Mouse (Mus musculus): ENCODE data around the gene Zfp600.
"Not testable (repeated sequence)": the region's sequence is repeated elsewhere in the genome, so short reads cannot be mapped to it uniquely, and the experiment has no call there.

The Zfp600 gene

DNA sequence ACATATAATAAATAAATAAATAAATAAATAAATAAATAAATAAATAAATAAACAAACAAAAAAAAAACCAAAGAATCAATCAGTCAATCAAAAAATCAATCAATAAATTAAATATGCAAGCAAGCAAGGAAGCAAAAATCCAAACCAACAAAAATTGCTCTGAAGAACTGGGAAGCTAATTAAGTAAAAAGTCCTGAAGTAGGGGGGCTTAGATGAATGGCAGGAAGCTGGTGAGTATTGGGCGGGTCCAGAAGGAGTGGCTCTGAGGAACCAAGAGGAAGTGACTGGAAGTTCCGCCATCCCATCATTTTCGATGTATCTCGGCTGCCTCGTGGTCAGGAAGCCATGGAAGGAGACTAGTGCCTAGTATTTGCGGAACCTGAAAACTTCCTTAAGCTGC lies at the start of gene Zfp600:
Zfp600 (plus strand) TSS at position 301 of the 400 bp plus-strand sequence.
- not testable (repeated sequence) for H3K4me1 ChIP-seq (replicated peaks; ENCODE audit: low read depth, low read length); H3K9me3 ChIP-seq (ENCODE audit: low read length); H3K27me3 ChIP-seq (ENCODE audit: insufficient read depth, low read length); H3K36me3 ChIP-seq (ENCODE audit: insufficient read depth, low read length)
- H3K4me3 ChIP-seq (replicated peaks; ENCODE audit: low read length), result peak within 1 kb of the TSS; percentile 49; the same call in 1 of the 2 replicates

DNA sequence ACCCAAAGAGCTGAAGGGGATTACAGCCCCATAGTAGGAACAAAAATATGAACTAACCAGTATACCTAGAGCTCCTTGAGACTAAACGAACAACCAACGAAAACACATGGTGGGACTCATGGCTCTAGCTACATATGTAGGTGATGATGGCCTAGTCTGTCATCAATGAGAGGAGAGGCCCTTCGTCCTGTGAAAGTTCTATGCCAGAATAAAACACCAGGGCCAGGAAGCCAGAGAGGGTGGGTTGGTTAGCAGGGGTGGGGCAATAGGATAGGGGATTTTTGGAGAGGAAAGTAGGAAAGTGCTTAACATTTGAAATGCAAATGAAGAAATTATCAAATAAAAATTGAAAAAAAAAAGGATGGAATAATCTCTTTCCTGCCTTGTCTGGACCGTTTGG lies 6.3 kb downstream of the Zfp600 start:
- not testable (repeated sequence) for H3K4me1 ChIP-seq (replicated peaks; ENCODE audit: low read depth, low read length); H3K27me3 ChIP-seq (ENCODE audit: insufficient read depth, low read length); H3K4me3 ChIP-seq (replicated peaks; ENCODE audit: low read length)
- peaks cover 14% of the 10 kb centered on the region for H3K9me3 ChIP-seq (ENCODE audit: low read length)
- H3K36me3 ChIP-seq (ENCODE audit: insufficient read depth, low read length), result peaks cover 14% of the 10 kb centered on the region

DNA sequence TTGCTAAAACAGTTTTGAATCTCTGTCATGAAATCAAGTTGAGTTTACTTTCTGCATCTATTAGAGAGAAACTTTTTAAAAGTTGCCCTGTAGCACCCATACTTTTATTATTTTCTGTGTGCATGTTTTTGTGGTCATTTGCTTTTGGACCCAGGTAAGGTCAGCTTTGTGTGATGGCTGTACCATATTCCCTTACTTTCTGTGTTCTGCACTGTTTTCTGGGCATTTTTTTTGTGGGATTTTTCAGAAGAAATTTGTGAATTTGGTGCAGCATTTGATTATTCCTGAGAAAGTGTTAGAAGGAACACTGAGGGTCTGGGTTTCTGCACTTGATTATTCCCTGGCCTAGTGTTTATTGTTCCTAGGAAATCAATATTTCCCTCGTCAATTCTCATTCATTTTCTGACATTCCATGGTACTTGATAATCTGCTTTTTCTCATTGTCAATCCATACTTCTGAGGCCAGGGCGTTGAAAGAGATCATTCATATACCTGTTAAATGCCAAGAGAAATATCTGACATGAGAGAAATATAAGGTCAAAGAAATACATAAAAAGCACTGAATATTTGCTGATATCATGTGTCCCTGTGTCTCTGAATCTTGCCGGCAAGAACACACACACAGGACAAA lies 10.7 kb downstream of the Zfp600 start:
- not testable (repeated sequence) for H3K4me3 ChIP-seq (replicated peaks; ENCODE audit: low read length); H3K4me1 ChIP-seq (replicated peaks; ENCODE audit: low read depth, low read length); H3K27me3 ChIP-seq (ENCODE audit: insufficient read depth, low read length)
- Histone ChIP-seq H3K9me3 (ENCODE audit: low read length) (peaks cover 30% of the 10 kb centered on the region), H3K36me3 (ENCODE audit: insufficient read depth, low read length) (peaks cover 21% of the 10 kb centered on the region)

- H3K36me3 ChIP-seq (ENCODE audit: insufficient read depth, low read length), result peaks cover 21% of the 10 kb centered on the region
- H3K27me3 ChIP-seq (ENCODE audit: insufficient read depth, low read length); H3K4me1 ChIP-seq (replicated peaks; ENCODE audit: low read depth, low read length); H3K4me3 ChIP-seq (replicated peaks; ENCODE audit: low read length): not testable (repeated sequence)
- peaks cover 28% of the 10 kb centered on the region for H3K9me3 ChIP-seq (ENCODE audit: low read length)
Measured at GRCm38 (mm10) chr4:146167879-146168532, 11.4 kb downstream of the Zfp600 start.

DNA sequence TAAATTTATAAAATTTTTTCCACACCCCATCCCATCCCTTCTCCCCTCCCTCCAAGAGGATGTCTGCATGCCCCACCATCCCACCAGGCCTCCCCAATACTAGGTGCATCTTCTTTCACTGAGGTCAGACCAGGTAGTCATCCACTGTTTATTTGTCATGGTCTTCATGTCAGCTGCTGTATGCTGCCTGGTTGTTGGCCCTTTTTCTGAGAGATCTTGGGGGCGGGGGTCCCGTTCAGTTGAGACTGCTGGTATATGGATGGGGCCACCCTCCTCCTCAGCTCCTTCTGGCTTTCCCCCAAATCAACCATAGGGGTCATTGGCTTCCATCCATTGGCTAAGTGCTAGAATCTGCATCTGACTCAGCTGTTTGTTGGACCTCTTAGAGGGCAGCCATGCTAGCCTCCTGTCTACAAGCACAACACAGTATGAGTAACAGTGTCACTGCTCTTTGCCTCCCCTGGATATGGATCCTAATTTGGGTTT lies 12.1 kb downstream of the Zfp600 start:
- not testable (repeated sequence) for H3K27me3 ChIP-seq (ENCODE audit: insufficient read depth, low read length); H3K4me1 ChIP-seq (replicated peaks; ENCODE audit: low read depth, low read length); H3K4me3 ChIP-seq (replicated peaks; ENCODE audit: low read length)
- Histone ChIP-seq H3K36me3 (ENCODE audit: insufficient read depth, low read length) (peaks cover 27% of the 10 kb centered on the region), H3K9me3 (ENCODE audit: low read length) (peaks cover 34% of the 10 kb centered on the region)

GRCm38 (mm10) chr4:146173378-146174226 lies 17.0 kb downstream of the Zfp600 start:
- not testable (repeated sequence) for H3K4me1 ChIP-seq (replicated peaks; ENCODE audit: low read depth, low read length); H3K27me3 ChIP-seq (ENCODE audit: insufficient read depth, low read length); H3K4me3 ChIP-seq (replicated peaks; ENCODE audit: low read length)
- Histone ChIP-seq H3K36me3 (ENCODE audit: insufficient read depth, low read length) (peaks cover 18% of the 10 kb centered on the region), H3K9me3 (ENCODE audit: low read length) (peaks cover 27% of the 10 kb centered on the region)
- peak; percentile 34; the same call in 1 of the 2 replicates for TF ChIP-seq POU5F1 (IDR thresholded peaks at IDR 0.05; ENCODE audit: borderline replicate concordance, low read length)

DNA sequence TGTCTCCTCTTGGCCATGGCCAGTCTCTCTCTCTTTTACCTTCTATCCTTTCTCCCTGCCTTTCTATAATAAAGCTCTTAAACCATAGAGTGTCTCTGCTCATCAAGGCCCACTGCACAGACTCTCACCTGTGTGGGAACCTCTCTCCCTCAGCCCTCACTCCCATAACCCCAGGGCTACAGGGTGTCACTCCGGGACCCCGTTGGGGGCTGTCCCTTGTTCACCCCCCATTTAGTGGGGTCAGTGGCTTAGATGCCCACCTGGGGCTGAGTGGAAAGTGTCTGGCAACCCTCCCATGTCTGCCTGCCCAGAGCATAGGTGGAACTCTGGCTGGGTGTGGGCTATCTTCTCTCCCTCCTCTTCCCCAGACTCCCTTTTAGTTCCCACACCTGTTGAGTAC lies 47.7 kb downstream of the Zfp600 start:
- not testable (repeated sequence) for H3K4me3 ChIP-seq (replicated peaks; ENCODE audit: low read length); H3K9me3 ChIP-seq (ENCODE audit: low read length); H3K27me3 ChIP-seq (ENCODE audit: insufficient read depth, low read length); H3K4me1 ChIP-seq (replicated peaks; ENCODE audit: low read depth, low read length); H3K36me3 ChIP-seq (ENCODE audit: insufficient read depth, low read length)

- not testable (repeated sequence) for H3K36me3 ChIP-seq (ENCODE audit: insufficient read depth, low read length); H3K27me3 ChIP-seq (ENCODE audit: insufficient read depth, low read length); H3K4me3 ChIP-seq (replicated peaks; ENCODE audit: low read length); H3K9me3 ChIP-seq (ENCODE audit: low read length); H3K4me1 ChIP-seq (replicated peaks; ENCODE audit: low read depth, low read length)
Measured at GRCm38 (mm10) chr4:146239252-146240244, 82.9 kb downstream of the Zfp600 start.

- not testable (repeated sequence) for H3K4me1 ChIP-seq (replicated peaks; ENCODE audit: low read depth, low read length); H3K9me3 ChIP-seq (ENCODE audit: low read length); H3K4me3 ChIP-seq (replicated peaks; ENCODE audit: low read length); H3K27me3 ChIP-seq (ENCODE audit: insufficient read depth, low read length); H3K36me3 ChIP-seq (ENCODE audit: insufficient read depth, low read length)
Measured at GRCm38 (mm10) chr4:146242119-146242518, 85.5 kb downstream of the Zfp600 start.
